Mouse (Mus musculus): Measurements from ENCODE around the gene Papss2. TPM values are rescaled to one million over a fixed set of nuclear protein-coding genes. Genes with fewer than 3 reads are reported as not detected.

Gene Papss2
- polyA plus RNA-seq, 1 experiment from 2014 or later, result 3.5 TPM

GRCm38 (mm10) chr19:32641535-32641934 lies 45.9 kb downstream of the Papss2 start:
- peaks cover 11% of the 10 kb centered on the region for H3K4me1 ChIP-seq (replicated peaks; ENCODE audit: control insufficient read depth, insufficient read depth, low read length)
- WGBS, result 90% methylated on average over 7 of the region's 7 CpGs
- H3K9ac ChIP-seq (ENCODE audit: low read depth, low read length), result no peak overlapping the region
- no peak overlapping the region for H3K27ac ChIP-seq (ENCODE audit: low read depth, low read length)
- no peaks in the 10 kb centered on the region for H3K36me3 ChIP-seq (ENCODE audit: control insufficient read depth, insufficient read depth, low read length)
- H3K4me3 ChIP-seq (ENCODE audit: low read depth, low read length), result no peak overlapping the region
- DNase-seq (ENCODE audit: low spot score) (no peak), ATAC-seq (replicated peaks; ENCODE audit: low FRiP score) (no peak)
- no peak overlapping the region for H3K4me2 ChIP-seq
- H3K9me3 ChIP-seq (ENCODE audit: control insufficient read depth, low read length), result no peaks in the 10 kb centered on the region
- H3K27me3 ChIP-seq (replicated peaks; ENCODE audit: control insufficient read depth, insufficient read depth, low read length), result no peaks in the 10 kb centered on the region

GRCm38 (mm10) chr19:32641995-32642394 lies 46.4 kb downstream of the Papss2 start:
- H3K36me3 ChIP-seq (ENCODE audit: control insufficient read depth, insufficient read depth, low read length), result no peaks in the 10 kb centered on the region
- no peak overlapping the region for H3K4me3 ChIP-seq (ENCODE audit: low read depth, low read length)
- WGBS, result 89% methylated on average over 8 of the region's 8 CpGs
- no peak overlapping the region for H3K9ac ChIP-seq (ENCODE audit: low read depth, low read length)
- ATAC-seq (replicated peaks; ENCODE audit: low FRiP score), result no peak
- no peak for DNase-seq (ENCODE audit: low spot score)
- no peak overlapping the region for H3K4me2 ChIP-seq
- H3K27ac ChIP-seq (ENCODE audit: low read depth, low read length), result no peak overlapping the region
- no peaks in the 10 kb centered on the region for H3K27me3 ChIP-seq (replicated peaks; ENCODE audit: control insufficient read depth, insufficient read depth, low read length)
- no peaks in the 10 kb centered on the region for H3K9me3 ChIP-seq (ENCODE audit: control insufficient read depth, low read length)
- H3K4me1 ChIP-seq (replicated peaks; ENCODE audit: control insufficient read depth, insufficient read depth, low read length), result peaks cover 11% of the 10 kb centered on the region

- Histone ChIP-seq H3K27me3 (replicated peaks; ENCODE audit: control insufficient read depth, insufficient read depth, low read length) (no peaks in the 10 kb centered on the region), H3K9ac (ENCODE audit: low read depth, low read length) (no peak overlapping the region), H3K9me3 (ENCODE audit: control insufficient read depth, low read length) (no peaks in the 10 kb centered on the region), H3K4me2 (no peak overlapping the region), H3K4me1 (replicated peaks; ENCODE audit: control insufficient read depth, insufficient read depth, low read length) (no peaks in the 10 kb centered on the region), H3K36me3 (ENCODE audit: control insufficient read depth, insufficient read depth, low read length) (no peaks in the 10 kb centered on the region), H3K4me3 (ENCODE audit: low read depth, low read length) (no peak overlapping the region), H3K27ac (ENCODE audit: low read depth, low read length) (no peak overlapping the region)
- DNase-seq (ENCODE audit: low spot score) (no peak), ATAC-seq (replicated peaks; ENCODE audit: low FRiP score) (no peak)
- WGBS, result 88% methylated on average over 3 of the region's 3 CpGs
These were observed 48.1 kb downstream of the Papss2 start for GRCm38 (mm10) chr19:32643642-32644041.

GRCm38 (mm10) chr19:32645939-32646338 lies 50.3 kb downstream of the Papss2 start:
- ATAC-seq (replicated peaks; ENCODE audit: low FRiP score), result no peak
- Histone ChIP-seq H3K9ac (ENCODE audit: low read depth, low read length) (no peak overlapping the region), H3K36me3 (ENCODE audit: control insufficient read depth, insufficient read depth, low read length) (no peaks in the 10 kb centered on the region), H3K27ac (ENCODE audit: low read depth, low read length) (no peak overlapping the region), H3K4me1 (replicated peaks; ENCODE audit: control insufficient read depth, insufficient read depth, low read length) (no peaks in the 10 kb centered on the region), H3K27me3 (replicated peaks; ENCODE audit: control insufficient read depth, insufficient read depth, low read length) (no peaks in the 10 kb centered on the region), H3K4me2 (no peak overlapping the region), H3K9me3 (ENCODE audit: control insufficient read depth, low read length) (no peaks in the 10 kb centered on the region), H3K4me3 (ENCODE audit: low read depth, low read length) (no peak overlapping the region)
- DNase-seq (ENCODE audit: low spot score), result no peak
- 89% methylated on average over 7 of the region's 7 CpGs for WGBS

GRCm38 (mm10) chr19:32646382-32646781 lies 50.8 kb downstream of the Papss2 start:
- Histone ChIP-seq H3K4me2 (no peak overlapping the region), H3K27ac (ENCODE audit: low read depth, low read length) (no peak overlapping the region), H3K27me3 (replicated peaks; ENCODE audit: control insufficient read depth, insufficient read depth, low read length) (no peaks in the 10 kb centered on the region), H3K9ac (ENCODE audit: low read depth, low read length) (no peak overlapping the region), H3K4me3 (ENCODE audit: low read depth, low read length) (no peak overlapping the region), H3K4me1 (replicated peaks; ENCODE audit: control insufficient read depth, insufficient read depth, low read length) (no peaks in the 10 kb centered on the region), H3K36me3 (ENCODE audit: control insufficient read depth, insufficient read depth, low read length) (no peaks in the 10 kb centered on the region), H3K9me3 (ENCODE audit: control insufficient read depth, low read length) (no peaks in the 10 kb centered on the region)
- no peak for DNase-seq (ENCODE audit: low spot score)
- WGBS, result 84% methylated on average over 3 of the region's 3 CpGs
- no peak for ATAC-seq (replicated peaks; ENCODE audit: low FRiP score)

- H3K27ac ChIP-seq (ENCODE audit: low read depth, low read length), result peak overlapping the region; percentile 53
- H3K4me2 ChIP-seq, result no peak overlapping the region
- peak; percentile 23; the same call in 1 of the 2 replicates for ATAC-seq (replicated peaks; ENCODE audit: low FRiP score)
These were observed 52.5 kb downstream of the Papss2 start for GRCm38 (mm10) chr19:32648019-32648571.

GRCm38 (mm10) chr19:32651046-32651445 lies 55.5 kb downstream of the Papss2 start:
- Histone ChIP-seq H3K9me3 (ENCODE audit: control insufficient read depth, low read length) (no peaks in the 10 kb centered on the region), H3K27ac (ENCODE audit: low read depth, low read length) (no peak overlapping the region), H3K9ac (ENCODE audit: low read depth, low read length) (no peak overlapping the region), H3K4me1 (replicated peaks; ENCODE audit: control insufficient read depth, insufficient read depth, low read length) (peaks cover 6% of the 10 kb centered on the region; the same call in 1 of the 2 replicates), H3K27me3 (replicated peaks; ENCODE audit: control insufficient read depth, insufficient read depth, low read length) (no peaks in the 10 kb centered on the region), H3K4me2 (no peak overlapping the region), H3K36me3 (ENCODE audit: control insufficient read depth, insufficient read depth, low read length) (no peaks in the 10 kb centered on the region), H3K4me3 (ENCODE audit: low read depth, low read length) (no peak overlapping the region)
- DNase-seq (ENCODE audit: low spot score) (no peak), ATAC-seq (replicated peaks; ENCODE audit: low FRiP score) (no peak)
- WGBS, result 86% methylated on average over 5 of the region's 5 CpGs

More at GRCm38 (mm10) chr19:32648019-32648571, 52.5 kb downstream of the Papss2 start:
- H3K4me3 ChIP-seq (ENCODE audit: low read depth, low read length), result no peak overlapping the region
- no peak for DNase-seq (ENCODE audit: low spot score)
- H3K9ac ChIP-seq (ENCODE audit: low read depth, low read length), result no peak overlapping the region
- H3K4me1 ChIP-seq (replicated peaks; ENCODE audit: control insufficient read depth, insufficient read depth, low read length), result peaks cover 2% of the 10 kb centered on the region; the same call in 1 of the 2 replicates
- no peaks in the 10 kb centered on the region for H3K27me3 ChIP-seq (replicated peaks; ENCODE audit: control insufficient read depth, insufficient read depth, low read length)
- no peaks in the 10 kb centered on the region for H3K36me3 ChIP-seq (ENCODE audit: control insufficient read depth, insufficient read depth, low read length)
- no peaks in the 10 kb centered on the region for H3K9me3 ChIP-seq (ENCODE audit: control insufficient read depth, low read length)
- WGBS, result 63% methylated on average over 10 of the region's 10 CpGs

GRCm38 (mm10) chr19:32653122-32653521 lies 57.5 kb downstream of the Papss2 start:
- no peaks in the 10 kb centered on the region for H3K27me3 ChIP-seq (replicated peaks; ENCODE audit: control insufficient read depth, insufficient read depth, low read length)
- H3K36me3 ChIP-seq (ENCODE audit: control insufficient read depth, insufficient read depth, low read length), result no peaks in the 10 kb centered on the region
- no peak overlapping the region for H3K9ac ChIP-seq (ENCODE audit: low read depth, low read length)
- no peak overlapping the region for H3K4me3 ChIP-seq (ENCODE audit: low read depth, low read length)
- H3K4me2 ChIP-seq, result no peak overlapping the region
- H3K4me1 ChIP-seq (replicated peaks; ENCODE audit: control insufficient read depth, insufficient read depth, low read length), result peaks cover 6% of the 10 kb centered on the region; the same call in 1 of the 2 replicates
- 69% methylated on average over 5 of the region's 5 CpGs for WGBS
- 0 out of 2 replicates have a peak, but pooled peaks have one; percentile 29 for ATAC-seq (replicated peaks; ENCODE audit: low FRiP score)
- no peak overlapping the region for H3K27ac ChIP-seq (ENCODE audit: low read depth, low read length)
- DNase-seq (ENCODE audit: low spot score), result no peak
- H3K9me3 ChIP-seq (ENCODE audit: control insufficient read depth, low read length), result no peaks in the 10 kb centered on the region

- ATAC-seq (replicated peaks; ENCODE audit: low FRiP score), result no peak
- 50% methylated on average over 7 of the region's 7 CpGs for WGBS
- Histone ChIP-seq H3K9me3 (ENCODE audit: control insufficient read depth, low read length) (no peaks in the 10 kb centered on the region), H3K4me2 (no peak overlapping the region), H3K9ac (ENCODE audit: low read depth, low read length) (no peak overlapping the region), H3K36me3 (ENCODE audit: control insufficient read depth, insufficient read depth, low read length) (no peaks in the 10 kb centered on the region), H3K27ac (ENCODE audit: low read depth, low read length) (no peak overlapping the region), H3K4me1 (replicated peaks; ENCODE audit: control insufficient read depth, insufficient read depth, low read length) (peaks cover 6% of the 10 kb centered on the region; the same call in 1 of the 2 replicates), H3K27me3 (replicated peaks; ENCODE audit: control insufficient read depth, insufficient read depth, low read length) (no peaks in the 10 kb centered on the region), H3K4me3 (ENCODE audit: low read depth, low read length) (no peak overlapping the region)
- DNase-seq (ENCODE audit: low spot score), result no peak
These were observed 58.2 kb downstream of the Papss2 start for GRCm38 (mm10) chr19:32653630-32654362.
